Mouse (Mus musculus): ENCODE measurements around the gene Vps25.

Gene Vps25

GRCm38 (mm10) chr11:101269577-101270116, 16.1 kb downstream of the Vps25 start:
- CTCF ChIA-PET: no interaction called here

- CTCF ChIA-PET: interaction anchor here (1.0 kb wide), 1 partner anchor 240 kb away, joined by 8 read pairs; no protein-coding TSS in a partner anchor
Observed at GRCm38 (mm10) chr11:101272446-101272845, 18.9 kb downstream of the Vps25 start.

GRCm38 (mm10) chr11:101275309-101275708, 21.8 kb downstream of the Vps25 start:
- CTCF ChIA-PET: interaction anchor here (0.6 to 0.7 kb wide), 2 partner anchors 469 to 608 kb away, joined by 3 to 29 read pairs; no protein-coding TSS in a partner anchor

GRCm38 (mm10) chr11:101276319-101277070, 23.0 kb downstream of the Vps25 start:
- CTCF ChIA-PET: interaction anchor here (0.7 kb wide), 1 partner anchor 470 kb away, joined by 29 read pairs; no protein-coding TSS in a partner anchor

- CTCF ChIA-PET: no interaction called here
Observed at GRCm38 (mm10) chr11:101277381-101278222, 24.1 kb downstream of the Vps25 start.

- CTCF ChIA-PET: interaction anchor here (1.3 kb wide), 1 partner anchor 24 kb away, joined by 4 read pairs; the partner anchor contains the start of gene Becn1
Observed at GRCm38 (mm10) chr11:101278223-101279192, 25.0 kb downstream of the Vps25 start, which contains the start of the genes Cntd1 and Coa3. Gene Cntd1 (plus strand): TSS chr11:101279012. Gene Coa3 (minus strand): TSS chr11:101279114.

- CTCF ChIA-PET: interaction anchor here (1.3 kb wide), 1 partner anchor 23 kb away, joined by 4 read pairs; the partner anchor contains the start of gene Becn1
Observed at GRCm38 (mm10) chr11:101279193-101279569, 25.7 kb downstream of the Vps25 start.

GRCm38 (mm10) chr11:101280837-101281236, 27.3 kb downstream of the Vps25 start:
- CTCF ChIA-PET: no interaction called here

- CTCF ChIA-PET: no interaction called here
Observed at GRCm38 (mm10) chr11:101282896-101283295, 29.4 kb downstream of the Vps25 start.

GRCm38 (mm10) chr11:101283805-101284204, 30.3 kb downstream of the Vps25 start:
- CTCF ChIA-PET: no interaction called here

GRCm38 (mm10) chr11:101287306-101287705, 33.8 kb downstream of the Vps25 start:
- CTCF ChIA-PET: no interaction called here

GRCm38 (mm10) chr11:101291231-101291630, 37.7 kb downstream of the Vps25 start:
- CTCF ChIA-PET: no interaction called here

GRCm38 (mm10) chr11:101295191-101295590, 41.7 kb downstream of the Vps25 start:
- CTCF ChIA-PET: interaction anchor here (0.6 kb wide), 1 partner anchor 80 kb away, joined by 3 read pairs; no protein-coding TSS in a partner anchor

GRCm38 (mm10) chr11:101300881-101301280, 47.4 kb downstream of the Vps25 start:
- CTCF ChIA-PET: no interaction called here

- CTCF ChIA-PET: no interaction called here
Observed at GRCm38 (mm10) chr11:101301299-101302003, 47.9 kb downstream of the Vps25 start.

- CTCF ChIA-PET: interaction anchor here (0.9 kb wide), 1 partner anchor 23 kb away, joined by 4 read pairs; the partner anchor contains the start of genes Cntd1 and Coa3
Observed at GRCm38 (mm10) chr11:101302004-101302798, 48.7 kb downstream of the Vps25 start, which contains the start of gene Becn1. Gene Becn1 (minus strand): TSS chr11:101302286.

GRCm38 (mm10) chr11:101307744-101308143, 54.2 kb downstream of the Vps25 start:
- CTCF ChIA-PET: interaction anchor here (0.5 kb wide), 1 partner anchor 10 kb away, joined by 4 read pairs; no protein-coding TSS in a partner anchor
